Mouse (Mus musculus) ovary, postnatal 36 days (tissue): Measurements from ENCODE around the gene Txndc17.

Source experiments
- DNase-seq: peaks from one replicate; pipeline ENCODE4 v3.0.0; 2022; ENCODE audit warnings: low spot score, mixed read lengths

Txndc17 gene

DNA sequence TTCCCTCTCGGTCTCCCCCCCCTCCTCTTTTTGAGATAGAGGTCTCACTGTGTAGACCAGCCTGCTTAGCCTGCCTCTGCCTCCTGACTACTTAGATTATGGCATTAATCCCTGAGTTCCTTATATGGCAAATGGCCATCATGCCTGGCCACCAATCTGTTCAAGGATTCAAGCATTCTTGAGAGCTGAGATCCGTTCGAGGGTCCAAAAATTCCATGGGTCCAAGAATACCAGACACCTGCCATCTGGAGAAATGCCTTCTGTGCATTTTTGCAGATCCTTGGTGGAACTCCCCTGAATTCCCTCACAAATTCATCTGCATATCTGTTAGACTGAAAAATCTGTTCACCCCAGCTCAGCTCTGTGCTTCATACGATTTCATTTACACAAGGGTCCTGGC lies 16.1 kb downstream of the Txndc17 start:
- DNase-seq, result no peak

DNA sequence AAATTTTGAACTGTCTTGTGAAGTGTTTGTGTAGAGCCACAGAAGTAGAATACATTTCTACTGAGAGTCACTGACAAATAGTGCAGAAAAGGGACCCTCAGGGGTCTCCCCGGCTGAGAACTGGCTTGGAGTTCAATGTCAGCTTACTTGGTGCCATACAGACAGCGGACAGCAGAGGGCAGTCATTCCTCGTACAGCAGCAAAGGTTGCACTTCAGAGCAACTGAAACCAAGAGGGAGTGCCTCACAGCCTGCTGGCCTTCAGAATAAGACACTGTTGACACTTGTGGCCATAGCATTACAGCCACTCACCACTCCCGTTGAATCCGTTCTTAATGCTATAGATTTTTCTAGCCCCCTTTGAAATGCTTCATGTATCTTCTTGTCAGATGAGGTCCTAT lies 17.5 kb downstream of the Txndc17 start:
- peak; percentile 74 for DNase-seq

GRCm38 (mm10) chr11:72226020-72226791 lies 18.9 kb downstream of the Txndc17 start:
- no peak for DNase-seq

DNA sequence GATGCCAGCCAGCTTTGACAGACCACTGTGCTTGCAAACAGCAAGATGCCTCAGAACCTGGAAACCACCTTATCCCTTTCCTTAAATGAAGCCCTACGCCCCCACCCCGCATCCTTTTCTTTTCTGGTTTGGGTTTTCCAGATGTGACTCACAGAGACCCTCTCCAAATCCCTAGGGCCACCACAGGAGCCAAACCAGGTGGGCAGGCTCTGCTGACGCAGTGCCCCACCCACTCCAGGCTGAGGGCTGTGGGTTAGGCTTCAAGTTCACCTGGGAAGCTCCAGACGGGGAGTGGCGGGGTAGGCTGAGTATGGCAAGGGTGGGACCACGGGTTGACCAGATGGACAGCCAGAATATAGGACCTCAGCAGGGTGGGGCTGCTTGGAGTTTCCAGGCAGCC lies 19.6 kb downstream of the Txndc17 start:
- no peak for DNase-seq

DNA sequence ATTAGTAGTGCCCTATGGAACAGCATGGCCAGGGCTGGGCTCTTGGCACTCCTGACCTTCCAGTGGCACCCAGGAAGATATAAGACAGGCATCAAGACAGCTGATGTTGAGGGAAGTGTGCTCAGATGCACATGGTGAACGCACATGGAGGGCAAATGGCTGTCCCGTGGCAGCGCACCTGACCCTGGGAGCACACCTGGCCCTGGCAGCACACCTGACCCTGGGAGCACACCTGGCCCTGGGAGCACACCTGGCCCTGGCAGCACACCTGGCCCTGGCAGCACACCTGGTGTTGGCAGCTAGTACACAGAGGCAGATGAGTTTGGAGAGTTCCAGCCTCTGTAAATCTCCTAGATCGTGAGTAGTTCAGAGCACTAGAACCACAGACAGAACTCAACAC lies 21.2 kb downstream of the Txndc17 start:
- no peak for DNase-seq

- DNase-seq, result no peak
Measured at GRCm38 (mm10) chr11:72232068-72232467, 24.7 kb downstream of the Txndc17 start.

DNA sequence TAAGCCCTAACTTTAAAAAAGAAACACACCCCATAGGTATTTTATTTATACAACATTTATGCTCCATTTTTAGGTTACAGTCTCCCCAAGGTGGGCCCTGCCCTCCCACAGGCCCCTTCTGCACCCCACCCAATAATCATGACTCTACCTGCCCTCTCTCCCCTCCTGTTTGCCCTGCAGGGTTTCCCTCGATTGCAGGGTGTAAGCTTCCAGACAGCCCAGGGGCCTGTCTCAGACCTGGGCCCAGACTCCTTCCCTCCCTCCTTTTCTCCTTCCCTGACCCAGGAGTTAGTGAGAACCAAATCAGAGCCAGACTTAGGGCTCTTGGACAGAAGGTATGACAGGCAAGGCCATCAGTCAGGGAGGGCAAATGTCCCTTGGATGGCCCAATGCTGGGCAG lies 25.6 kb downstream of the Txndc17 start:
- DNase-seq, result no peak

GRCm38 (mm10) chr11:72234013-72234412 lies 26.7 kb downstream of the Txndc17 start:
- DNase-seq, result peak; percentile 38

DNA sequence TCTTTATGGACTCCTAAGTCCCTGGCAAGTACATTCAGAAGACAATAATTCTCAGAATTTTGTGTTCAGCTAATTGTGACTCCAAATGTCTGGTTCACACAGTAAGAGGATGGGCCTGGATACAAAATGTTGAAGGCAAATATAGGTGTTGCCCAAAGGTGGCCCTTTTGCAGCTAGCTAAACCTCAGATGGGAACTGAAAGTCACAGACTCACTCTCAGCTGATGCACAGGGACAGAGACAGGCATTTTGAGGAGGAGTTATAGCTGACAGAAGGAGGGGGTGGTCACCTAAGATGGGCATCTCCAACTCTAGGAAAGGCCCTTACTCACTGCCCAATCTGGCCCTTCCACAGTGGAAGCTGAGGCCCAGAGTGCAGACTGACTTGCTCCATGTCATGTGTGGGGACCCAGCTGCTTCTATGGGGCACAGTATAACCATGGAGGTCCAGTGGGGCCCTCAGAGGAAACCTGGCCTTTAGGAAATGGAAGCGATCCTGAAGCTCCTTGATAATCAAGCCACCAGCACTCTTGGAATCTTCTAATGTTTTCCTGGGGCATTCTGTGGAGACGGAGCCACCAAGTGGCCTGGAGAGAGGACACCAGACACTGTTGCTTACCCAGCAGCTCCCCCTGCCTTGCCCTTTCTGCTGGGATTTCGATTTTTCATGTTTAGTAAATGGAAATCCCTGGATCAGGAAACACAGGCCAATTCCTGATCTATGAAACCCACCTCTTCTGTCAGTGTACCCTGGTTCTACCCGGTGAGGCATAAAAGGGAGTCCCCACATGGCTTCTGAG lies 32.9 kb downstream of the Txndc17 start:
- DNase-seq, result no peak

GRCm38 (mm10) chr11:72245196-72245753 lies 37.9 kb downstream of the Txndc17 start:
- DNase-seq, result no peak

DNA sequence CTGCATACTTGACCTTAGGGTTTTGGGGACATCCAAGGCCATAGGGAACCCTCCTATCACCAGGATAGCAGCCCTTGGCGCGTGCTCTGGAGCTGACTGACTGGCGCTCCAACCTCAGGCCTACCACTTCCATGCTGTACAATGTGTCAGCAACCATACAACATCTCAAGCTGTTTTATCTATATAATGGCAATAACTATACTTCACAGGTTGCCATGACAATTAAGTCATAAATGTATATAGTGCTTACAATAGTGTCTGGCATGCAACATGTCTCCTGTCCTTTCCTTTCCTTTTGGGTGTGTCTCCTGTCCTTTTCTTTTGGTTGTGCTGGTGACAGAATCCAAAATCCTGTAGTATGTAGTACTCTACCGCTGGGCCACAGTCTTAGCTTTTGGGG lies 48.3 kb downstream of the Txndc17 start:
- no peak for DNase-seq

DNA sequence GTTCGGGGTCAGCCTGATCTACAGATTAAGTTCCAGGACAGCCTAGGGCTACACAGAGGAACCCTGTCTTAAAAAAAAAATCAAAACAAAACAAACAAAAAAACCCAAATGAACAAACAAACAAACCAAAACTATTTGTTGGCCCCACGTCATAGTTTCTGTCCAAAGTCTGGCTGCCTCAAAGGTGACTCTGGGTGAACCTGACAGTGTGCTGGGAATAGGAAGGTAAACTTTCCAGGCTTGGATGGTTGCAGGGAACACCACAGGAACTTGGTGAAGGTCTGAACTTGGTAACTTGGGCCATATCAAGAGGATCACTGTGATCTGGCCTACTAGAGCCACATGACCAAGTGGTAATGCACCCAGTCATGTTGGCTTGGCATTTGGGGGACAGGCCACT lies 49.1 kb downstream of the Txndc17 start:
- no peak for DNase-seq
